ENCODE assay signal across 8 mouse cellular contexts in genomic region chr2:35609317-35609716, GRCm38 (mm10). TPM values are rescaled to one million over a fixed set of nuclear protein-coding genes. Genes with fewer than 3 reads are reported as not detected.
DNase-seq lines count a peak whose midpoint lies in the region; ATAC-seq and TF ChIP-seq lines count a peak whose summit lies in the region.

No protein-coding gene starts in this region.

- no peak for TF ChIP-seq CTCF in Patski (IDR thresholded peaks at IDR 0.05)

- 56% methylated on average over 9 of the region's 9 CpGs for WGBS in embryonic facial prominence, embryonic 13.5 days
- 56% methylated on average over 9 of the region's 9 CpGs for WGBS in hindbrain, embryonic 15.5 days

- peak overlapping the region; percentile 48; the same call in 1 of the 2 replicates for H3K27ac ChIP-seq in embryonic facial prominence, embryonic 13.5 days
- H3K27ac ChIP-seq in hindbrain, embryonic 15.5 days (replicated peaks), result no peak overlapping the region

- in situ Hi-C loops in Patski (cut with MboI; ENCODE audit: low pct_unique_long_range_greater_than_20kb), result no loop called here

- H3K36me3 ChIP-seq in embryonic facial prominence, embryonic 13.5 days, result no peaks in the 10 kb centered on the region
- H3K36me3 ChIP-seq in hindbrain, embryonic 15.5 days, result no peaks in the 10 kb centered on the region

- DNase-seq in layer of hippocampus, adult 11-12 months (ENCODE audit: low spot score), result peak; percentile 41
- DNase-seq in layer of hippocampus, postnatal 14 days (ENCODE audit: low spot score in 2 of 2), result no peak
- DNase-seq in Patski (ENCODE audit: low read depth, low spot score), result no peak
- DNase-seq in right cerebral cortex, postnatal 10 days (ENCODE audit: low spot score in 2 of 2), result peak; percentile 54 to 66
- no peak for DNase-seq in kidney, postnatal 36 days
- no peak for DNase-seq in thymus, postnatal 4 days

- H3K27me3 ChIP-seq in Patski, result no peaks in the 10 kb centered on the region
- H3K27me3 ChIP-seq in embryonic facial prominence, embryonic 13.5 days, result no peaks in the 10 kb centered on the region
- no peaks in the 10 kb centered on the region for H3K27me3 ChIP-seq in hindbrain, embryonic 15.5 days

- H3K9ac ChIP-seq in embryonic facial prominence, embryonic 13.5 days, result 0 out of 2 replicates have a peak overlapping the region, but pooled peaks have one; percentile 17
- no peak overlapping the region for H3K9ac ChIP-seq in hindbrain, embryonic 15.5 days

- no peaks in the 10 kb centered on the region for H3K9me3 ChIP-seq in embryonic facial prominence, embryonic 13.5 days
- H3K9me3 ChIP-seq in hindbrain, embryonic 15.5 days, result no peaks in the 10 kb centered on the region

- POLR2A ChIA-PET in Patski (lab: Charles Lee), result interaction anchor here (1.1 kb wide), 1 partner anchor 52 kb away, joined by 3 read pairs; no protein-coding TSS in a partner anchor

- ATAC-seq in Patski, result peak; percentile 12
- no peak for ATAC-seq in embryonic facial prominence, embryonic 13.5 days (ENCODE audit: insufficient number of reproducible peaks, insufficient read depth, low FRiP score, low TSS enrichment, low read depth)
- ATAC-seq in hindbrain, embryonic 15.5 days (ENCODE audit: low FRiP score, low read depth), result peak; percentile 52; the same call in 1 of the 2 replicates

- H3K4me2 ChIP-seq in embryonic facial prominence, embryonic 13.5 days, result no peak overlapping the region
- H3K4me2 ChIP-seq in hindbrain, embryonic 15.5 days, result no peak overlapping the region

- H3K4me3 ChIP-seq in embryonic facial prominence, embryonic 13.5 days, result no peak overlapping the region
- no peak overlapping the region for H3K4me3 ChIP-seq in hindbrain, embryonic 15.5 days

- CTCF ChIA-PET in Patski (lab: Charles Lee), result interaction anchor here (1.2 kb wide), 1 partner anchor 9 kb away, joined by 3 read pairs; no protein-coding TSS in a partner anchor

- peaks cover 76% of the 10 kb centered on the region for H3K4me1 ChIP-seq in embryonic facial prominence, embryonic 13.5 days
- H3K4me1 ChIP-seq in hindbrain, embryonic 15.5 days (replicated peaks), result peaks cover 42% of the 10 kb centered on the region

RNA-seq across cellular contexts. Expression of gene Dab2ip, which starts 51.3 kb away (rescaled TPM):
- 100 to 1,000 TPM; 113 to 114 TPM for total RNA-seq in layer of hippocampus, postnatal 14 days (2021)
- 46.4 TPM for polyA plus RNA-seq in Patski (2021)
- 53.2 and 54.5 TPM in 2 replicates for polyA plus RNA-seq in embryonic facial prominence, embryonic 13.5 days (2015; fragmentation: Nextera tagmentation; extraction: Ambion mirVana)
- 70.7 and 79.3 TPM in 2 replicates for polyA plus RNA-seq in hindbrain, embryonic 15.5 days (2015; fragmentation: Nextera tagmentation; extraction: Ambion mirVana)

Comparison
In these comparisons a context has a peak if more than half of its experiments do, and no peak if none do; other contexts are left out.
1. DNase-seq: peak in layer of hippocampus, adult 11-12 months (single experiment) and right cerebral cortex, postnatal 10 days (2 of 2); none in layer of hippocampus, postnatal 14 days (0 of 2), Patski (single experiment), kidney, postnatal 36 days (0 of 2) and thymus, postnatal 4 days (single experiment).